Mouse (Mus musculus) urinary bladder, postnatal 14 days (tissue): ENCODE results near the gene Clmp.

Experiments
- DNase-seq: peaks from one replicate; pipeline ENCODE4 v3.0.0; 2021; ENCODE audit warnings: low spot score

Clmp gene

GRCm38 (mm10) chr9:40685801-40686420, at the start of gene Clmp:
TSS of gene Clmp (plus strand) at chr9:40685962.
- peak; percentile 30 for DNase-seq

GRCm38 (mm10) chr9:40636054-40636453, 49.7 kb upstream of the Clmp start:
- peak; percentile 72 for DNase-seq

GRCm38 (mm10) chr9:40637705-40638393, 47.9 kb upstream of the Clmp start:
- no peak for DNase-seq

GRCm38 (mm10) chr9:40638394-40639049, 47.2 kb upstream of the Clmp start:
- DNase-seq = no peak

- DNase-seq = no peak
Measured at GRCm38 (mm10) chr9:40639536-40640187, 46.1 kb upstream of the Clmp start.

GRCm38 (mm10) chr9:40641318-40641717, 44.4 kb upstream of the Clmp start:
- no peak for DNase-seq

GRCm38 (mm10) chr9:40642470-40643220, 43.1 kb upstream of the Clmp start:
- DNase-seq = no peak

- DNase-seq = no peak
Measured at GRCm38 (mm10) chr9:40649444-40649843, 36.3 kb upstream of the Clmp start.

GRCm38 (mm10) chr9:40649983-40650382, 35.8 kb upstream of the Clmp start:
- DNase-seq = no peak

GRCm38 (mm10) chr9:40651239-40651859, 34.4 kb upstream of the Clmp start:
- DNase-seq = no peak

- DNase-seq = no peak
Measured at GRCm38 (mm10) chr9:40652757-40653156, 33.0 kb upstream of the Clmp start.

- DNase-seq = no peak
Measured at GRCm38 (mm10) chr9:40666190-40666803, 19.5 kb upstream of the Clmp start.

GRCm38 (mm10) chr9:40670313-40670712, 15.4 kb upstream of the Clmp start, which contains the start of gene Gm21915:
TSS of gene Gm21915 (plus strand) at chr9:40670613.
- DNase-seq = no peak

GRCm38 (mm10) chr9:40671323-40671930, 14.3 kb upstream of the Clmp start:
- no peak for DNase-seq

- no peak for DNase-seq
Measured at GRCm38 (mm10) chr9:40675203-40675958, 10.4 kb upstream of the Clmp start.

- DNase-seq = no peak
Measured at GRCm38 (mm10) chr9:40678653-40679052, 7.1 kb upstream of the Clmp start.

- peak; percentile 33 for DNase-seq
Measured at GRCm38 (mm10) chr9:40686421-40686899, 698 bp downstream of the Clmp start.

- DNase-seq = no peak
Measured at GRCm38 (mm10) chr9:40687053-40687452, 1.3 kb downstream of the Clmp start.

GRCm38 (mm10) chr9:40687553-40687952, 1.8 kb downstream of the Clmp start:
- DNase-seq = no peak

GRCm38 (mm10) chr9:40690511-40690910, 4.7 kb downstream of the Clmp start:
- DNase-seq = no peak
